Mouse (Mus musculus): ENCODE measurements around the gene Spata7. TPM values are rescaled to one million over a fixed set of nuclear protein-coding genes. Genes with fewer than 3 reads are reported as not detected.
"Not testable (repeated sequence)": the region's sequence is repeated elsewhere in the genome, so short reads cannot be mapped to it uniquely, and the experiment has no call there.

Spata7 gene
- polyA plus RNA-seq, 1 experiment from 2014 or later, result 10.2 TPM

DNA sequence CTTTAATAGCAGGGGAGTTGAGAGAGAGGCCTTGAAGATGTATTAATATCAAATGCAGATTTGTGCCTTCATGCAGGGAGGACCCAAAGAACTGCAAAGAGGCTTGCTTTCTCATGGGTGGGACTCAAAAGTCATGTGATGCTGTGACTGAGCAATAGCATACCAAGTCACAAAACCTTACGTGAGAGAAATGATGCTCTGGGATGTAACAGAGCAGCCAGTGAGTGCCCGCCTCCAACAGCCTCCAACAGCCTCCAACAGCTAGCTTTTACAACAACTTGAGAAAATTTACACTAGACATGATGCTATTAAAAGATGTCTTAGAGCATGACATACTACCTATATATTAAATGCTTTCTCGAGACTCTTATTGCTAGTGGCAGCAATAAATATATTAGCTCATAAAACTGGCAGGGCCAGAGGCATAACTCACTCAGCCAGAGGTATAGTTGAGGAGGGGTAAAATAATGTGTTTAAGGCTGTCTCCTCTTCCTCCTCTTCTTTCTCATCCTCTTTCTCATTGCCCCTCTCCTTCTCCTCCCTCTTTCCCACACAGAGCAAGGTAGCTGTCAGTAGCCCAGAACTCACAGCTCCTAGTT, 12.9 kb upstream of the Spata7 start:
- ATAC-seq (ENCODE audit: insufficient read depth, low FRiP score), result no peak
- Histone ChIP-seq H3K9ac (ENCODE audit: low read length) (no peak overlapping the region), H3K27ac (ENCODE audit: low read length) (no peak overlapping the region), H3K4me1 (ENCODE audit: control insufficient read depth, insufficient read depth, low read length) (no peaks in the 10 kb centered on the region), H3K27me3 (ENCODE audit: control insufficient read depth, insufficient read depth, low read length) (no peaks in the 10 kb centered on the region), H3K9me3 (replicated peaks; ENCODE audit: control insufficient read depth, low read length) (no peaks in the 10 kb centered on the region), H3K4me2 (ENCODE audit: low read depth, low read length) (no peak overlapping the region), H3K36me3 (ENCODE audit: control insufficient read depth, insufficient read depth, low read length) (no peaks in the 10 kb centered on the region), H3K4me3 (replicated peaks; ENCODE audit: low read length) (no peak overlapping the region)
- WGBS, result 80% methylated on average over 3 of the region's 3 CpGs

DNA sequence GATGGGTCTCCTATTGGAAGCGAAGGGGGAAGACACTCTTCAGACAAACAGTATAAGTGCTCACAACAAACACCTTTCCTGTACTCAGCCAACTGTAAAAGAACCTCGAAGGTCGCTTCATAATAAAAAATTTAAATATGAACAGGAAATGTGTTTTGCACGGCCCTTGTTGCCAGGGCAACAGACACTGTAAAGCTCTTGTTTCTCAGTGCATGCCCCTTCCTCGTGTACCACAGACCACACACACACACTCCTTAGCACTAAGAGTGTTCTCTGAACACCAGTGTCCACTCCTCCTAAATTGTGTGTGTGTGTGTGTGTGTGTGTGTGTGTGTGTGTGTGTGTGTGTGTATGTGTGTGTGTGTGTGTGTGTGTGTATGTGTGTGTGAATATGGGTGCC, 12.2 kb upstream of the Spata7 start:
- Histone ChIP-seq H3K4me3 (replicated peaks; ENCODE audit: low read length) (no peak overlapping the region), H3K9me3 (replicated peaks; ENCODE audit: control insufficient read depth, low read length) (no peaks in the 10 kb centered on the region), H3K4me2 (ENCODE audit: low read depth, low read length) (no peak overlapping the region), H3K9ac (ENCODE audit: low read length) (no peak overlapping the region), H3K4me1 (ENCODE audit: control insufficient read depth, insufficient read depth, low read length) (no peaks in the 10 kb centered on the region), H3K36me3 (ENCODE audit: control insufficient read depth, insufficient read depth, low read length) (no peaks in the 10 kb centered on the region), H3K27ac (ENCODE audit: low read length) (no peak overlapping the region), H3K27me3 (ENCODE audit: control insufficient read depth, insufficient read depth, low read length) (no peaks in the 10 kb centered on the region)
- WGBS, result 54% methylated on average over 5 of the region's 5 CpGs
- no peak for ATAC-seq (ENCODE audit: insufficient read depth, low FRiP score)

DNA sequence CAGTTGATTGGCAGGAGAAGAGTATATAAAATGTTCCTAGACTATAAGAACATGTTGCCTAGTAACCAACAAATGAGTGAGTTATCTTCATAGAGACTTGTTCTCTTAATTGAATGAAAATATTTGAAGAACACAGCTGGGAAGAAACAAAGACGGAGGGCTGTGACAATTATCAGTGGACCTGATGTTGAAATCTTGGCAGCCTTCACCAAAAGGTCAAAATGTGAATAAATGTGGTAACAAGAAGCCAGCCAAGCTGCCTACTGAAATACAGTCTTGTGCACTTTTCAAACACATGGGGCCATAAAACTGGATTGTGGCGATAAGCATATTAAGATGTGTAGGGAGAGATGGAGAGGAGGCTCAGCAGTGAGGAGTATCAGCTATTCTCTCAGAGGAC, 8.5 kb upstream of the Spata7 start:
- no peak overlapping the region for H3K4me2 ChIP-seq (ENCODE audit: low read depth, low read length)
- no peak for ATAC-seq (ENCODE audit: insufficient read depth, low FRiP score)
- no peaks in the 10 kb centered on the region for H3K4me1 ChIP-seq (ENCODE audit: control insufficient read depth, insufficient read depth, low read length)
- no peak overlapping the region for H3K27ac ChIP-seq (ENCODE audit: low read length)
- H3K36me3 ChIP-seq (ENCODE audit: control insufficient read depth, insufficient read depth, low read length), result no peaks in the 10 kb centered on the region
- 59% methylated on average over 2 of the region's 2 CpGs for WGBS
- H3K4me3 ChIP-seq (replicated peaks; ENCODE audit: low read length), result no peak overlapping the region
- H3K27me3 ChIP-seq (ENCODE audit: control insufficient read depth, insufficient read depth, low read length), result no peaks in the 10 kb centered on the region
- H3K9me3 ChIP-seq (replicated peaks; ENCODE audit: control insufficient read depth, low read length), result no peaks in the 10 kb centered on the region
- no peak overlapping the region for H3K9ac ChIP-seq (ENCODE audit: low read length)

DNA sequence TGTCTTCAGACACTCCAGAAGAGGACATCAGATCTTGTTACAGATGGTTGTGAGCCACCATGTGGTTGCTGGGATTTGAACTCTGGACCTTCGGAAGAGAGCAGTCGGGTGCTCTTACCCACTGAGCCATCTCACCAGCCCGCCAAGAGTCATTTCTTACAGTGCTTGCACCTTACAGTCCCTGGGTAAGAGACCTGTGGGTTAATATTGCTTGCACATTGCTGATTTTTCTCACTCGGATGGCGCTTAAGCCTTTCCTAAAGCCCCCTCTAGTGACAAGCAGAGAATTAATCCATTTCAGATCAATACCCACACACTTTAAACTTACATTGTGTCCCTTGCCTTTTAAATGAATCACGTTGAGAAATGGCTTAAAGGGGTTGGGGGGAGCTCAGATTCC, 7.0 kb upstream of the Spata7 start:
- WGBS, result 44% methylated on average over 6 of the region's 6 CpGs
- H3K9me3 ChIP-seq (replicated peaks; ENCODE audit: control insufficient read depth, low read length); H3K9ac ChIP-seq (ENCODE audit: low read length); H3K27me3 ChIP-seq (ENCODE audit: control insufficient read depth, insufficient read depth, low read length); H3K27ac ChIP-seq (ENCODE audit: low read length); ATAC-seq (ENCODE audit: insufficient read depth, low FRiP score); H3K36me3 ChIP-seq (ENCODE audit: control insufficient read depth, insufficient read depth, low read length); H3K4me3 ChIP-seq (replicated peaks; ENCODE audit: low read length); H3K4me1 ChIP-seq (ENCODE audit: control insufficient read depth, insufficient read depth, low read length); H3K4me2 ChIP-seq (ENCODE audit: low read depth, low read length): not testable (repeated sequence)

DNA sequence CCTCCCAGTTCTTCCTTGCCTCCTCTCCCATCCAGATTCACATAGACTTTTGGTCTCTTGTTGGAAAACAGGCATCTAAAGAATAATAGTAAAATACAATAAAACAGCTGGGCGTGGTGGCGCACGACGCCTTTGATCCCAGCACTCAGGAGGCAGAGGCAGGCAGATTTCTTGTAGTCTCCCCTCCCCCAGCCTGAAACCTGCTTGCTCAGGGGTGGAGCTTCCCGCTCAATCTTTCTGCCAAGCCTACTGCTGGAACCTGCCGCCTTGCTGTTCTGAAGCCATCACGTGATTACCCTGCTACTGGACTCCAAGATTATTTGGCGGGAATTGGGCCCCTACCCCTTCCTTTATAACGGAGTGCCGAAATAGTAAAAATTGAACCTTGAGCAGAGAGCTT, 4.7 kb upstream of the Spata7 start:
- 88% methylated on average over 10 of the region's 10 CpGs for WGBS
- H3K27me3 ChIP-seq (ENCODE audit: control insufficient read depth, insufficient read depth, low read length); H3K9ac ChIP-seq (ENCODE audit: low read length); H3K9me3 ChIP-seq (replicated peaks; ENCODE audit: control insufficient read depth, low read length); H3K4me1 ChIP-seq (ENCODE audit: control insufficient read depth, insufficient read depth, low read length); H3K27ac ChIP-seq (ENCODE audit: low read length); H3K36me3 ChIP-seq (ENCODE audit: control insufficient read depth, insufficient read depth, low read length); H3K4me2 ChIP-seq (ENCODE audit: low read depth, low read length); ATAC-seq (ENCODE audit: insufficient read depth, low FRiP score); H3K4me3 ChIP-seq (replicated peaks; ENCODE audit: low read length): not testable (repeated sequence)

DNA sequence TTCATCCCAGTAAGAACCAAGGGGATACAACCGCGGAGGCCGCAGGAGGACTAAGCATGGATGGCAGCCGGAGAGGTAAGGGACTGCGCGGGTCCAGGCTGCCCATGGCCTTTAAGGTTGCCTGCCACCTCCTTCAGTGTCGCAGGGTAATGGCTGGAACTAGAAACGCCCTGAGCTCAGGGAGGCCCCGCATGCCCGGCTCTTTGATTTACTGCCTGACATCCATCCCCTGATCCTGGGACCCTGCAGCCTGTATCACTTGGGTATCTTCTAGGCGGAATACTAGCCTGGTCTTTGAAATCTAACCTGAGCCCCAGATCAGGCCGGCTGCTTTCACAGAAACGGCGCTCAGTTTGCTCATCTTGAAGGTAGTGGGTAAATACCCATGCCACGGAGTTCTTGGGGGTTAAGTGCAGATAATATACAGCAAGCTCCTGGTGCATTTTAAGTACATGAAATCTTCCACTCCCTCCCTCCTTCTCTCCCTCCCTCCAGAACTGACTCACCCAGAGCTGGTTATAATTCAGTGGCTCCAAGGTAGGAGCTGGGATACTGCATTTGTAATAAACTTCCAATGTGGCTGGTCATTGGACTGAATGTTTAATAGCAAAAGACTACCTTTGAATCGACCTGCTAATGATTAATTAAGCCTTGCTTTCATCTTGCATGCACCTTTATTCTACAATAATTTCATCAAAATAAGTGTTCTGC, 458 bp downstream of the Spata7 start:
- no peak overlapping the region for H3K27ac ChIP-seq (ENCODE audit: low read length)
- H3K4me1 ChIP-seq (ENCODE audit: control insufficient read depth, insufficient read depth, low read length), result peaks cover 5% of the 10 kb centered on the region
- ATAC-seq (ENCODE audit: insufficient read depth, low FRiP score), result peak; percentile 85
- no peaks in the 10 kb centered on the region for H3K36me3 ChIP-seq (ENCODE audit: control insufficient read depth, insufficient read depth, low read length)
- peak overlapping the region; percentile 92 for H3K4me3 ChIP-seq (replicated peaks; ENCODE audit: low read length)
- no peaks in the 10 kb centered on the region for H3K9me3 ChIP-seq (replicated peaks; ENCODE audit: control insufficient read depth, low read length)
- H3K4me2 ChIP-seq (ENCODE audit: low read depth, low read length), result peak overlapping the region; percentile 78
- WGBS, result 3% methylated on average over 16 of the region's 16 CpGs
- H3K27me3 ChIP-seq (ENCODE audit: control insufficient read depth, insufficient read depth, low read length), result no peaks in the 10 kb centered on the region
- H3K9ac ChIP-seq (ENCODE audit: low read length), result peak overlapping the region; percentile 81

DNA sequence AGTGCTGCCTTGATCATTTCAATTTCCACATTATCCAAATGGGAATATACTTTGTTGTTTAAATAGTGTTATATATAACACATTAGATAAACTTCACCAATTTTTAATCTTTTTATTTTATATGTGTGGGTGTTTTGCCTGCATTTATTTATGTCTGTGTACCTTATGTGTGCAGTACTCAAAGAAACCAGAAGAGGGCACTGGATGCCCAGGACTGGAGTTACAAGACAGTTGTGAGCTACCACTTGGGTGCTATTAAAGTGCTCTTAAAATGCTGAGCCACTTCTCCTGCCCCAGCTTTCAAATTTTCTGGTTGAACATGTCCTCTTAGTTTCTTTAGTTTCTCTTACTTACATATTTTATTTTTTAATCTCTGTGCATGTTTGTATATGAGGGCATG, 16.9 kb downstream of the Spata7 start:
- Histone ChIP-seq H3K4me3 (replicated peaks; ENCODE audit: low read length) (no peak overlapping the region), H3K27ac (ENCODE audit: low read length) (no peak overlapping the region), H3K36me3 (ENCODE audit: control insufficient read depth, insufficient read depth, low read length) (no peaks in the 10 kb centered on the region), H3K4me2 (ENCODE audit: low read depth, low read length) (no peak overlapping the region), H3K9ac (ENCODE audit: low read length) (no peak overlapping the region), H3K4me1 (ENCODE audit: control insufficient read depth, insufficient read depth, low read length) (no peaks in the 10 kb centered on the region), H3K9me3 (replicated peaks; ENCODE audit: control insufficient read depth, low read length) (no peaks in the 10 kb centered on the region), H3K27me3 (ENCODE audit: control insufficient read depth, insufficient read depth, low read length) (no peaks in the 10 kb centered on the region)
- no peak for ATAC-seq (ENCODE audit: insufficient read depth, low FRiP score)

DNA sequence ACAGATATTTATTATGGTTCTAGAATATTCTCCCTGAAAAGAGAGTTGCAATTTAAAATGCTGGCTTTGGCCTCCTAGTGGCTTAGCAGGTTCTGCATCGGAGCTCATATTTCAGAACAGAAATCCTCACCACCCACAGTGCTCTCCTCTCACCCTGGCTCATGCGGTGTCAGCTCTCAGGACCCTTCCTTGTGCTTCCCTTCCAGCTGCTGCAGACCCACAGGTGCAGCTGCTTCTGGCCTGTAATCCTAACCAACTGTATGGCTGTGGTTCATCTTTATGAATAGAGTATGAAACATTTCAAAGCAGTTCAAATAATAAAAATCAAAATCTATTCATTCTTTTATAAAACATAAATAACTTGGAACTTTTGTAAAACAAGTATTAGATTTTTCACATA, 28.9 kb downstream of the Spata7 start:
- H3K9me3 ChIP-seq (replicated peaks; ENCODE audit: control insufficient read depth, low read length), result no peaks in the 10 kb centered on the region
- no peaks in the 10 kb centered on the region for H3K4me1 ChIP-seq (ENCODE audit: control insufficient read depth, insufficient read depth, low read length)
- H3K4me2 ChIP-seq (ENCODE audit: low read depth, low read length), result no peak overlapping the region
- 65% methylated on average over 2 of the region's 2 CpGs for WGBS
- H3K4me3 ChIP-seq (replicated peaks; ENCODE audit: low read length), result no peak overlapping the region
- ATAC-seq (ENCODE audit: insufficient read depth, low FRiP score), result no peak
- H3K9ac ChIP-seq (ENCODE audit: low read length), result no peak overlapping the region
- H3K27me3 ChIP-seq (ENCODE audit: control insufficient read depth, insufficient read depth, low read length), result no peaks in the 10 kb centered on the region
- H3K36me3 ChIP-seq (ENCODE audit: control insufficient read depth, insufficient read depth, low read length), result no peaks in the 10 kb centered on the region
- no peak overlapping the region for H3K27ac ChIP-seq (ENCODE audit: low read length)

DNA sequence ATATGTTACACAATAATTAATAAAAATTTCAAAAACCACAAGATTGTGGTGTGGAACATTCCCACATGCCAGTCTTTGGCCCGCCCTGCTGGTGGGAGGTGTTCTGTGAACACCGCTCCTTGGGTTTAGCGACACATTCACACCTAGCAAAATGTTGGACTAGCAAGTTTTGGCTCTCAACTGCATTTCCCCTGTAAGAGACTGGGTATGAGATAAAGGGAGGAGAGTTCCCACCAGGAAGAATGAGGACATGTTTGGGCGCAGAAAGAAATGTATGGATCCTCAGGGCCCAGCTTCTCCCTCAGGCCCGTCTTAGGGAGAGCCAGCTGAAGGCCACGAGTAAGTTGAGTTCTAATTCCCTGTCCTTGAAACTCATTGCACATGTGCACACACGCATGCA, 34.7 kb downstream of the Spata7 start:
- H3K4me3 ChIP-seq (replicated peaks; ENCODE audit: low read length), result no peak overlapping the region

More for the DNA sequence above, 34.7 kb downstream of the Spata7 start:
- Histone ChIP-seq H3K4me1 (ENCODE audit: control insufficient read depth, insufficient read depth, low read length) (no peaks in the 10 kb centered on the region), H3K36me3 (ENCODE audit: control insufficient read depth, insufficient read depth, low read length) (no peaks in the 10 kb centered on the region), H3K9ac (ENCODE audit: low read length) (no peak overlapping the region), H3K9me3 (replicated peaks; ENCODE audit: control insufficient read depth, low read length) (no peaks in the 10 kb centered on the region), H3K27me3 (ENCODE audit: control insufficient read depth, insufficient read depth, low read length) (no peaks in the 10 kb centered on the region), H3K4me2 (ENCODE audit: low read depth, low read length) (no peak overlapping the region), H3K27ac (ENCODE audit: low read length) (no peak overlapping the region)
- ATAC-seq (ENCODE audit: insufficient read depth, low FRiP score), result no peak
- 93% methylated on average over 7 of the region's 7 CpGs for WGBS
